Mouse (Mus musculus) midbrain, embryonic 15.5 days (tissue): Measurements from ENCODE around the gene Zfp609. TPM values are rescaled to one million over a fixed set of nuclear protein-coding genes. Genes with fewer than 3 reads are reported as not detected.
"Not testable (repeated sequence)": the region's sequence is repeated elsewhere in the genome, so short reads cannot be mapped to it uniquely, and the experiment has no call there.

ENCODE experiments used
- ATAC-seq: fragments of 200-750 bp; cut with Nextera tagmentation; replicated peaks from 2 replicates; pipeline ENCODE4 v1.8.0; 2017; ENCODE audit warnings: moderate TSS enrichment
- H3K27ac ChIP-seq: fragments of 300-500 bp; sonication (generic); 2 replicates; pipeline ENCODE4 v1.5.1; 2015; ENCODE audit warnings: mild to moderate bottlenecking, inconsistent platforms
- H3K27me3 ChIP-seq: fragments of 300-500 bp; sonication (generic); replicated peaks from 2 replicates; pipeline ENCODE4 v1.6.1; 2015; ENCODE audit warnings: inconsistent platforms
- H3K36me3 ChIP-seq: fragments of 300-500 bp; sonication (generic); replicated peaks from 2 replicates; pipeline ENCODE4 v1.6.1; 2015; ENCODE audit warnings: inconsistent platforms
- H3K4me1 ChIP-seq: fragments of 300-500 bp; sonication (generic); 2 replicates; pipeline ENCODE4 v1.6.1; 2015; ENCODE audit warnings: inconsistent platforms
- H3K4me2 ChIP-seq: fragments of 300-500 bp; sonication (generic); 2 replicates; pipeline ENCODE4 v1.6.1; 2015; ENCODE audit warnings: inconsistent platforms, mild to moderate bottlenecking, moderate library complexity
- H3K4me3 ChIP-seq: fragments of 300-500 bp; sonication (generic); 2 replicates; pipeline ENCODE4 v1.5.1; 2015; ENCODE audit warnings: mild to moderate bottlenecking, inconsistent platforms
- H3K9ac ChIP-seq: fragments of 300-500 bp; sonication (generic); 2 replicates; pipeline ENCODE4 v1.6.1; 2015; ENCODE audit warnings: mild to moderate bottlenecking, inconsistent platforms
- H3K9me3 ChIP-seq: fragments of 300-500 bp; sonication (generic); 2 replicates; pipeline ENCODE4 v1.6.1; 2016; ENCODE audit warnings: inconsistent platforms
- WGBS: fragments of 180-500 bp; shearing (Covaris S2); methylation state at CpG from one replicate; pipeline ENCODE4 v1.1.7; 2015; ENCODE audit warnings: mixed read lengths; 5-methylcytosine and 5-hydroxymethylcytosine counted together
- polyA plus RNA-seq: library from polyadenylated mRNA; unstranded; fragments of >200 nt; fragmentation: Nextera tagmentation; extraction: Ambion mirVana; gene quantifications from 2 replicates; pipeline ENCODE4 v1.2.1, GENCODE M21; 2015

Zfp609 gene
- polyA plus RNA-seq, 1 experiment from 2014 or later = 8.7 TPM

- H3K36me3 ChIP-seq = peaks cover 27% of the 10 kb centered on the region; the same call in 1 of the 2 replicates
- H3K27me3 ChIP-seq = no peaks in the 10 kb centered on the region
- H3K4me1 ChIP-seq = peaks cover 13% of the 10 kb centered on the region
- no peaks in the 10 kb centered on the region for H3K9me3 ChIP-seq
- no peak for ATAC-seq
- H3K4me3 ChIP-seq = no peak overlapping the region
- no peak overlapping the region for H3K27ac ChIP-seq
- no peak overlapping the region for H3K9ac ChIP-seq
- no peak overlapping the region for H3K4me2 ChIP-seq
Observed at GRCm38 (mm10) chr9:65697992-65698391, 129.4 kb downstream of the Zfp609 start.

DNA sequence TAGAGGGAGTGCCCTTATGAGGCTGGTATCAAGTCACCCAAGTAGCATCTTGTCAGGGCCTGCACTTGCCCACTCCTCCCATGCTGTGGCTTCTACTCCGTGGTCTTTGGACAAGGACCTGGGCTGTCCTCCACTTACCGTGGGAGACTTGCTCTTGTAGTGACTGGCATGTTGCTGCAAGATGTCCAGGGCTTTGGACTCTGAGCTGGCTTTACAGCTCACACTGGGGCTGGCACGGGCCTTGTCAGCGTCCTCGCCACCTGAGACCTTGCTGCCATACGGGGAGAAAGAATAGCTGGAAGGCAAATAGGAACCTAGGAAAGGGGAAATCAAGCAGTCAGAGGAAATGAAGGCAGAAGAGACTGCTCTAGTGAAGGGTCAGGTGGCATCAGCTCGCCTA lies 130.0 kb downstream of the Zfp609 start:
- H3K4me1 ChIP-seq = peaks cover 19% of the 10 kb centered on the region
- H3K9ac ChIP-seq = no peak overlapping the region
- no peak overlapping the region for H3K4me2 ChIP-seq
- H3K36me3 ChIP-seq = peaks cover 25% of the 10 kb centered on the region; the same call in 1 of the 2 replicates
- no peak overlapping the region for H3K4me3 ChIP-seq
- H3K9me3 ChIP-seq = no peaks in the 10 kb centered on the region
- H3K27me3 ChIP-seq = no peaks in the 10 kb centered on the region
- no peak for ATAC-seq
- H3K27ac ChIP-seq = no peak overlapping the region
- WGBS = 83% methylated on average over 7 of the region's 7 CpGs

- Histone ChIP-seq H3K9me3 (no peaks in the 10 kb centered on the region), H3K36me3 (peaks cover 19% of the 10 kb centered on the region; the same call in 1 of the 2 replicates), H3K4me1 (peaks cover 23% of the 10 kb centered on the region), H3K4me3 (no peak overlapping the region), H3K9ac (no peak overlapping the region), H3K4me2 (no peak overlapping the region), H3K27ac (0 out of 2 replicates have a peak overlapping the region, but pooled peaks have one; percentile 13), H3K27me3 (no peaks in the 10 kb centered on the region)
- ATAC-seq = no peak
Observed at GRCm38 (mm10) chr9:65696337-65696736, 131.0 kb downstream of the Zfp609 start.

GRCm38 (mm10) chr9:65695646-65696045 lies 131.7 kb downstream of the Zfp609 start:
- Histone ChIP-seq H3K9ac (no peak overlapping the region), H3K4me2 (no peak overlapping the region), H3K27ac (0 out of 2 replicates have a peak overlapping the region, but pooled peaks have one; percentile 13), H3K9me3 (no peaks in the 10 kb centered on the region), H3K27me3 (no peaks in the 10 kb centered on the region), H3K36me3 (peaks cover 16% of the 10 kb centered on the region; the same call in 1 of the 2 replicates), H3K4me3 (no peak overlapping the region), H3K4me1 (peaks cover 23% of the 10 kb centered on the region)
- WGBS = 74% methylated on average over 3 of the region's 3 CpGs
- ATAC-seq = peak; percentile 8; the same call in 1 of the 2 replicates

- peaks cover 23% of the 10 kb centered on the region for H3K4me1 ChIP-seq
- H3K9me3 ChIP-seq = no peaks in the 10 kb centered on the region
- peaks cover 20% of the 10 kb centered on the region for H3K36me3 ChIP-seq
- H3K27ac ChIP-seq = peak overlapping the region; percentile 34; the same call in 1 of the 2 replicates
- no peaks in the 10 kb centered on the region for H3K27me3 ChIP-seq
- no peak for ATAC-seq
- WGBS = 32% methylated on average over 5 of the region's 5 CpGs
- no peak overlapping the region for H3K4me3 ChIP-seq
- no peak overlapping the region for H3K9ac ChIP-seq
- H3K4me2 ChIP-seq = no peak overlapping the region
Observed at GRCm38 (mm10) chr9:65692959-65693603, 134.3 kb downstream of the Zfp609 start.

GRCm38 (mm10) chr9:65692466-65692865 lies 134.9 kb downstream of the Zfp609 start:
- Histone ChIP-seq H3K9me3 (no peaks in the 10 kb centered on the region), H3K4me3 (no peak overlapping the region), H3K36me3 (peaks cover 24% of the 10 kb centered on the region), H3K27ac (no peak overlapping the region), H3K27me3 (no peaks in the 10 kb centered on the region), H3K4me1 (peaks cover 23% of the 10 kb centered on the region), H3K9ac (no peak overlapping the region), H3K4me2 (no peak overlapping the region)
- ATAC-seq = no peak
- WGBS = 14% methylated on average over 3 of the region's 3 CpGs

DNA sequence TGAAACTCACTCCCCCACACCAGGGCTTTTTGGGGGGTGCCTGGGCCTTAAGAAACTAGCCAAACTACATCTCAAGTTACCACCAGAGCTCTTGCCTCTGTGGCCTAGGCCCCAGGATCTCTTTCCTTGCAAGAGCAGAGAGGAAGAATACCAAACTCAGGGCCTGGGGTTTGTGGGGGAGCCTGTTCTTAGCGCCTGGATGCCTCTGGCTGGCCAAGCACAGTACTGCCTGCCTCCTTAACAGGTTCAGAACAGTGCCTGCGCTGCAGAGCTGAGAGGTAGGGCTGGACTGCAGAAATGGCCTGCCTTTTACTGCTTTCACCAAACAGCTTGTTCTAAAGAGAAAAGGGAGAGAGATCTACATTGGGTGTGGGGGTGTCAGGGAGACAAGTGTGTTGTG lies 137.5 kb downstream of the Zfp609 start:
- peaks cover 19% of the 10 kb centered on the region for H3K4me1 ChIP-seq
- 54% methylated on average over 2 of the region's 2 CpGs for WGBS
- not testable (repeated sequence) for ATAC-seq

GRCm38 (mm10) chr9:65684704-65685103 lies 142.7 kb downstream of the Zfp609 start:
- Histone ChIP-seq H3K9me3 (no peaks in the 10 kb centered on the region), H3K36me3 (peaks cover 17% of the 10 kb centered on the region), H3K9ac (no peak overlapping the region), H3K27ac (no peak overlapping the region), H3K4me2 (no peak overlapping the region), H3K27me3 (no peaks in the 10 kb centered on the region), H3K4me1 (peaks cover 37% of the 10 kb centered on the region), H3K4me3 (no peak overlapping the region)
- WGBS = 80% methylated on average over 2 of the region's 2 CpGs
- no peak for ATAC-seq

More for the DNA sequence above, 137.5 kb downstream of the Zfp609 start:
- not testable (repeated sequence) for H3K27me3 ChIP-seq, H3K9ac ChIP-seq, H3K4me3 ChIP-seq, H3K27ac ChIP-seq, H3K4me2 ChIP-seq, H3K9me3 ChIP-seq
- H3K36me3 ChIP-seq = peaks cover 28% of the 10 kb centered on the region

DNA sequence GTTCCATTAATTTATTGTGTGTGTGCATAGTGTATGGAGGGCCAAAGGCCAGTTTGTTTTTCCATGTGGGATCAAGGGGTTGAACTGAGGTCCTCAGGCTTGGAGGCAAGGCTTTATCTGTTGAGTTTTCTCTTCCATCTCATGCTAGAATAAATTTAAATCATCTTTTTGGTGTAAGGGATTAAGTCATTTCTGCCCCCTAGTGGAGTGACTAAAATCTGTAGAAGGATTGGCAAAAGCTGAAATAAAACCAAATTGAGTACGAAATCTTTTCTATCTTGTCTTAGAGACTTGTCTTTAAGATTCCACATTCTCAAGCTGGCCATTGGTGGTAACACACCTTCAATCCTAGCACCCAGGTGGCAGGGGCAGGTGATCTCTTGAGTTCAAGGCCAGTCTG lies 144.4 kb downstream of the Zfp609 start:
- H3K4me3 ChIP-seq = no peak overlapping the region
- H3K27me3 ChIP-seq = no peaks in the 10 kb centered on the region
- 69% methylated on average over 1 of the region's 1 CpGs for WGBS
- ATAC-seq = no peak
- H3K4me1 ChIP-seq = peaks cover 55% of the 10 kb centered on the region
- H3K9me3 ChIP-seq = no peaks in the 10 kb centered on the region
- no peak overlapping the region for H3K27ac ChIP-seq
- no peak overlapping the region for H3K4me2 ChIP-seq
- peaks cover 11% of the 10 kb centered on the region for H3K36me3 ChIP-seq
- H3K9ac ChIP-seq = no peak overlapping the region

DNA sequence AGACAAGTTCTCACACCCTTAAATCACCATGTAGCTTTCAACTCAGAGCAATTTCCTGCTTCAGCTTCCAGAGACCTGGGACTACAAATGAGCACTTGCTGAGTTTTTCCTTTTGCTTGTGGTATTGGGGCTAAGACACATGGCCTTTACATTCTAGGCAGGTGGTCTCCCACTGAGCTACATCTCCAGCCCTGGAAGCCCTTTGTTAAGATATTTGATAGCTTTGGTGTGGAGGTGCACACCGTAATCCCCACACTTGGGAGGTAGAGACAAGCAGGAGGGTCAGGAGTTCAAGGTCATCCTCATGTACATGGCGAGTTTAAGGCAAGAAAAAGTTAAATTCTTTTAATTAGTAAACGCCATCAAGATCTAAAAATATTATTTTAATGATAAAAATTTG lies 145.2 kb downstream of the Zfp609 start:
- 83% methylated on average over 3 of the region's 3 CpGs for WGBS
- peaks cover 6% of the 10 kb centered on the region; the same call in 1 of the 2 replicates for H3K36me3 ChIP-seq
- peaks cover 63% of the 10 kb centered on the region for H3K4me1 ChIP-seq
- no peak for ATAC-seq
- no peaks in the 10 kb centered on the region for H3K27me3 ChIP-seq
- no peaks in the 10 kb centered on the region for H3K9me3 ChIP-seq
- H3K4me3 ChIP-seq = no peak overlapping the region
- no peak overlapping the region for H3K9ac ChIP-seq
- H3K27ac ChIP-seq = no peak overlapping the region
- no peak overlapping the region for H3K4me2 ChIP-seq

DNA sequence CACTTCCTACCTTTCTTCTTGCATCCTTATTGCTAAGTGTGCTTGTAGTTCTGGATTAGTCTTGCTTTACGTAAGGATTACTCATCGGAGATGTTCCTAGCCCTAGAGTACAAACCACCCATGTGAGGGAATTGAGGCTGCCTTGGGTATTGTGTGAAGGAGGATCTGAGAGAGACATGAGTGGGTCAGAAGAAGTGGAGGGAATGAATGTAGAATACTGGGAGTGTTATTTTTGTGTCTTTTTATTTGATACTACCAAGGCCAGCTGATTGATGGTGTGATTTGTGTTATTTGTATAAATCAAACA lies 145.8 kb downstream of the Zfp609 start:
- ATAC-seq = no peak
- Histone ChIP-seq H3K4me3 (no peak overlapping the region), H3K9me3 (no peaks in the 10 kb centered on the region), H3K9ac (no peak overlapping the region), H3K4me1 (peaks cover 64% of the 10 kb centered on the region), H3K27me3 (no peaks in the 10 kb centered on the region), H3K36me3 (peaks cover 6% of the 10 kb centered on the region; the same call in 1 of the 2 replicates), H3K4me2 (no peak overlapping the region), H3K27ac (no peak overlapping the region)
- WGBS = 79% methylated on average over 2 of the region's 2 CpGs

DNA sequence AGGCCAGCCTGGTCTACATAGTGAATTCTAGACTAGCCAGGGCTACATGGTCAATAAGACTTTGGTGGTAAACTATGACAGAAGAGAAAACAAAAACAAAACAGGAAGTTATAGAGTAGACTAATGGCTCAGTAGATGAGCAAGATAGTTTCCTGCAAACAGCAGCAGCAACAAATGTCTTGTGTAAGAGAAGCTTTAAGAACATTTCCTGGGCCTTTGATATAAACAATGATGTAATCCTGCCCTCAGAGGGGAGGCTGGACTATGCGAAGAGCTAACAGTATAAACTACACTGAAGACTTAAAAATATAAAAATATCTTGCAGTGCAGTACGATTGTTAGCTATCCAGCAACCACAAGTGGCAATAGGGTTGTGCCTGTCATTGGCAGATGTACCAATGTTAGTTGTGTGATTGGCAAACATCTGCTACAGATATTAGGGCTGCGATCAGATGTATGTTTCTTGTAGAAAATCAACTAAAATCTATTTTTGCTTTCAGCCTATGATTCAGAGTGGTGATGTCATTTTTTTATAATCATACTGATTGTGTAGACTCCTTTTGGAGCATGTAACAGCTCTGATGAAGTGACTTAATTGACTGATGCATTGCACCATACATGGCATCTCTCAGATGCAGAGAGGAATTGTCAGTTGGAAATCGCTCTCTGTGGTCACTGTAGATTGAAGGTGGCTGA lies 146.3 kb downstream of the Zfp609 start:
- Histone ChIP-seq H3K4me1 (peaks cover 64% of the 10 kb centered on the region), H3K27me3 (no peaks in the 10 kb centered on the region), H3K4me3 (no peak overlapping the region), H3K27ac (no peak overlapping the region), H3K36me3 (0 out of 2 replicates have a peak, but pooled peaks cover under 1% of the 10 kb centered on the region), H3K9ac (no peak overlapping the region), H3K9me3 (no peaks in the 10 kb centered on the region), H3K4me2 (no peak overlapping the region)
- no peak for ATAC-seq
- 89% methylated on average over 4 of the region's 4 CpGs for WGBS
